Mouse (Mus musculus): ENCODE measurements around the gene Dcps.

Gene Dcps

GRCm38 (mm10) chr9:35131637-35132397, 44.0 kb downstream of the Dcps start:
- DNase-seq (ENCODE audit: low read depth): no peak

GRCm38 (mm10) chr9:35128995-35129418, 46.9 kb downstream of the Dcps start:
- no peak for DNase-seq (ENCODE audit: low read depth)

- DNase-seq (ENCODE audit: low read depth): no peak
Observed at GRCm38 (mm10) chr9:35128564-35128963, 47.3 kb downstream of the Dcps start.

- no peak for DNase-seq (ENCODE audit: low read depth)
Observed at GRCm38 (mm10) chr9:35127561-35127960, 48.3 kb downstream of the Dcps start.

- DNase-seq (ENCODE audit: low read depth): no peak
Observed at GRCm38 (mm10) chr9:35127147-35127546, 48.7 kb downstream of the Dcps start.

- no peak for DNase-seq (ENCODE audit: low read depth)
Observed at GRCm38 (mm10) chr9:35124678-35124955, 51.2 kb downstream of the Dcps start.

- DNase-seq (ENCODE audit: low read depth): no peak
Observed at GRCm38 (mm10) chr9:35123804-35124677, 51.8 kb downstream of the Dcps start.

GRCm38 (mm10) chr9:35123456-35123803, 52.4 kb downstream of the Dcps start:
- no peak for DNase-seq (ENCODE audit: low read depth)

GRCm38 (mm10) chr9:35122551-35123266, 53.2 kb downstream of the Dcps start:
- no peak for DNase-seq (ENCODE audit: low read depth)

GRCm38 (mm10) chr9:35119168-35119567, 56.7 kb downstream of the Dcps start, which contains the start of gene St3gal4:
St3gal4 (minus strand) TSS chr9:35119268.
- no peak for DNase-seq (ENCODE audit: low read depth)

GRCm38 (mm10) chr9:35118563-35118962, 57.3 kb downstream of the Dcps start:
- no peak for DNase-seq (ENCODE audit: low read depth)

GRCm38 (mm10) chr9:35117384-35118295, 58.2 kb downstream of the Dcps start:
- no peak for DNase-seq (ENCODE audit: low read depth)

- no peak for DNase-seq (ENCODE audit: low read depth)
Observed at GRCm38 (mm10) chr9:35116391-35117381, 59.2 kb downstream of the Dcps start.

- DNase-seq (ENCODE audit: low read depth): no peak
Observed at GRCm38 (mm10) chr9:35115804-35116203, 60.1 kb downstream of the Dcps start.

- DNase-seq (ENCODE audit: low read depth): no peak
Observed at GRCm38 (mm10) chr9:35115299-35115698, 60.6 kb downstream of the Dcps start.

GRCm38 (mm10) chr9:35114234-35114633, 61.6 kb downstream of the Dcps start:
- no peak for DNase-seq (ENCODE audit: low read depth)

GRCm38 (mm10) chr9:35111941-35112595, 63.8 kb downstream of the Dcps start:
- DNase-seq (ENCODE audit: low read depth): peak; percentile 85

- DNase-seq (ENCODE audit: low read depth): no peak
Observed at GRCm38 (mm10) chr9:35111446-35111845, 64.4 kb downstream of the Dcps start.

GRCm38 (mm10) chr9:35110567-35110966, 65.3 kb downstream of the Dcps start:
- no peak for DNase-seq (ENCODE audit: low read depth)

- DNase-seq (ENCODE audit: low read depth): no peak
Observed at GRCm38 (mm10) chr9:35110051-35110450, 65.8 kb downstream of the Dcps start.
